In genomic region chr5:48588014-48588413, GRCm38 (mm10) we compare ENCODE assay signal across 21 mouse cellular contexts.
DNase-seq lines count a peak whose midpoint lies in the region; ATAC-seq and TF ChIP-seq lines count a peak whose summit lies in the region.
"Had no signal": no experiment of that assay in that cellular context is flagged by ENCODE, and none has a peak within 500 bp of the region (broad histone marks: within the 10 kb centered on the region; RNA-seq: fewer than 3 reads in every experiment).

No protein-coding gene starts in this region.

- in situ Hi-C loops in Patski (cut with MboI; ENCODE audit: low pct_unique_long_range_greater_than_20kb), result no loop called here

- POLR2A ChIA-PET in Patski (lab: Charles Lee), result no interaction called here

- ATAC-seq in frontal cortex, adult (ENCODE audit: low TSS enrichment), result peak; percentile 59
- peak; percentile 51 for ATAC-seq in Patski
- ATAC-seq: activated CD4-positive, CD25-positive, alpha-beta regulatory T cell, adult 4 months; CD4-positive, CD25-positive, alpha-beta regulatory T cell, adult 4 months had no signal

- H3K27me3 ChIP-seq in Patski, result peaks cover 5% of the 10 kb centered on the region
- H3K27me3 ChIP-seq: CH12.LX had no signal

- TF ChIP-seq CTCF in Patski (IDR thresholded peaks at IDR 0.05), result no peak

- CTCF ChIA-PET in Patski (lab: Charles Lee), result interaction anchor here (0.6 kb wide), 1 partner anchor 194 kb away, joined by 3 read pairs; no protein-coding TSS in a partner anchor

- DNase-seq in frontal cortex, adult 2 months (ENCODE audit: extremely low spot score in 1 of 2, low spot score in 1 of 2), result no peak
- DNase-seq in Muller cell, postnatal 12 days (ENCODE audit: inconsistent ontology term), result peak; percentile 20
- DNase-seq in Patski (ENCODE audit: low read depth, low spot score), result no peak
- DNase-seq in testis, postnatal 10 days (ENCODE audit: low spot score), result no peak
- DNase-seq in spleen, postnatal 4 days (ENCODE audit: low spot score in 2 of 2), result no peak
- DNase-seq: adrenal gland, adult 2 months; adrenal gland, adult 8-10 months; adrenal gland, postnatal 10 days; adrenal gland, postnatal 14 days; adrenal gland, postnatal 25 days; adrenal gland, postnatal 36 days; B cell, adult 2 months; cerebellum, adult 11 months; cerebellum, adult 11-12 months; cerebellum, adult 18-20 months; cerebellum, adult 2 months; cerebellum, adult 8-10 months had no signal
